Mouse (Mus musculus) thymus, postnatal 0 days (tissue): ENCODE measurements around the gene Xab2. TPM values are rescaled to one million over a fixed set of nuclear protein-coding genes. Genes with fewer than 3 reads are reported as not detected.

ENCODE experiments used
- DNase-seq: peaks from one replicate; pipeline ENCODE4 v3.0.0-alpha.2; 2015; ENCODE audit warnings: low spot score
- polyA plus RNA-seq: library from polyadenylated mRNA; unstranded; fragments of >200 nt; fragmentation: Nextera tagmentation; extraction: Ambion mirVana; gene quantifications from 2 replicates; pipeline ENCODE4 v1.2.1, GENCODE M21; 2015

Gene Xab2
- polyA plus RNA-seq, 1 experiment from 2014 or later, result 62.2 TPM

DNA sequence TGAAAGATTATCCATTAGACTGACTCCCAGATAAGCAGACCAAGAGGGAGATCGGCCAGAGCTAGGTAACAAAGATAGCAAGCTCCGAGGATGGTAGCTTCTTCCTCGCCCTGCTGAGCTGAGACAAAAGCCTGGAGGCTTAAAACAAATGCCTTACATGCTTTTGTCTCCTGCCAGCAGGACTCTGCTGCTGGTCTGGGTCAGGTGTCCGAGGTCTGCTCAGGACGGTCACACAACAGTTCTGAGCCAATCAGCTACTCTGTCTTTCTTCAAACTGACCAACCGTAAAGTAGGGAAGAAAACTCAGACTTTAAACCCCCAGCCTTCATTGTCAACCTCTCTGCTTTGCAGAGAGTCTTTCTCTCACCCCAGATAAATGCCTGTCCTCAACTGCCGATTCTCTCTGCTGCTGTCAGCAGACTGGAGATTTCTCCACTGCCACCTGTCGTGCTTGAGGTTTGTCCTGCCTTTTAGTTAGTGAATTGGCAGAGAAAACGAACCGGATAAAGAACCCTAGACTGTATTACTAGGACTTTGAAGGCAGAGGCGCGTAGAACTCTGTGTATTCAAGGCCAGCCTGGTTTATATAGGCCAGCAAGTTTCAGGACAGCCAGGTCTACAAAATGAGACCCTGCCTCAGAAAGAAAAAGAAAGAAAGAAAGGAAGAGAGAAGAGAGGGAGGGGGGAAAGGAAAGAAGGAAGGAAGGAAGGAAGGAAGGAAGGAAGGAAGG, 53.3 kb downstream of the Xab2 start, which contains the start of gene C330021F23Rik:
C330021F23Rik (plus strand) TSS at position 350 of the 731 bp plus-strand sequence.
- no peak for DNase-seq

Other genes starting within 250 kb of the Xab2 start
- gene Arhgef18, start 228.3 kb downstream of the Xab2 start, polyA plus RNA-seq, result 7.3 and 9.2 TPM in 2 replicates
- 2.6 and 3.0 TPM in 2 replicates for gene Pex11g, start 153.6 kb downstream of the Xab2 start, polyA plus RNA-seq
- 0.10 TPM in 1 of 2 replicates, not detected in the other for gene Tex45, start 150.5 kb downstream of the Xab2 start, polyA plus RNA-seq
- gene Zfp358, start 128.2 kb downstream of the Xab2 start, polyA plus RNA-seq, result 21.4 and 23.0 TPM in 2 replicates
- 28.4 and 32.3 TPM in 2 replicates for gene Mcoln1, start 120.9 kb downstream of the Xab2 start, polyA plus RNA-seq
- gene Pnpla6, start 105.9 kb downstream of the Xab2 start, polyA plus RNA-seq, result 10.4 and 12.9 TPM in 2 replicates
- gene C330021F23Rik, start 53.3 kb downstream of the Xab2 start, polyA plus RNA-seq, result 0.19 TPM in 1 of 2 replicates, not detected in the other
- gene Camsap3, start 34.0 kb downstream of the Xab2 start, polyA plus RNA-seq, result 0.81 and 1.1 TPM in 2 replicates
- gene Pet100, start 232 bp upstream of the Xab2 start, polyA plus RNA-seq, result 182 and 202 TPM in 2 replicates
- 0.31 and 0.42 TPM in 2 replicates for gene Pcp2, start 4.2 kb upstream of the Xab2 start, polyA plus RNA-seq
- 114 and 120 TPM in 2 replicates for gene Stxbp2, start 9.6 kb upstream of the Xab2 start, polyA plus RNA-seq
- 1.0 and 1.5 TPM in 2 replicates for gene Retn, start 34.5 kb upstream of the Xab2 start, polyA plus RNA-seq
- gene Mcemp1, start 44.4 kb upstream of the Xab2 start, polyA plus RNA-seq, result 0.78 and 0.88 TPM in 2 replicates
- 1.6 and 2.1 TPM in 2 replicates for gene Fcor, start 51.0 kb upstream of the Xab2 start, polyA plus RNA-seq
- gene Trappc5, start 55.0 kb upstream of the Xab2 start, polyA plus RNA-seq, result 39.7 and 41.7 TPM in 2 replicates
- gene Fcer2a, start 72.9 kb upstream of the Xab2 start, polyA plus RNA-seq, result 0.31 and 0.37 TPM in 2 replicates
- gene Clec4g, start 99.3 kb upstream of the Xab2 start, polyA plus RNA-seq, result 0.10 and 0.18 TPM in 2 replicates
- 1.1 and 1.3 TPM in 2 replicates for gene Cd209a, start 127.7 kb upstream of the Xab2 start, polyA plus RNA-seq
- gene Cd209e, start 233.0 kb upstream of the Xab2 start, polyA plus RNA-seq, result 0.22 and 0.29 TPM in 2 replicates